Mouse (Mus musculus) heart, postnatal 10 days (tissue): ENCODE measurements around the gene Irak2. TPM values are rescaled to one million over a fixed set of nuclear protein-coding genes. Genes with fewer than 3 reads are reported as not detected.

Source experiments
- DNase-seq, 2 experiments: peaks; one replicate each; pipeline ENCODE4 v3.0.0; 2021
- intact Hi-C: fragments of 180-260 bp; cut with DNase I; formaldehyde crosslinking; loops from one replicate; pipeline ENCODE4 v1.15.1; 2025
- microRNA-seq, 2 experiments: library from miRNA; unstranded; fragments of <30 nt; microRNA quantifications; one replicate each; pipeline ENCODE4 v1.2.0; 2022
- total RNA-seq, 2 experiments: library from RNA; stranded (reverse); gene quantifications; 2 replicates each; pipeline ENCODE4 v1.2.3; 2021

Irak2 gene
- total RNA-seq, 2 experiments from 2014 or later, result 10.1 to 14.1 TPM

- no peak for DNase-seq
Measured at GRCm38 (mm10) chr6:113742321-113742720, 104.1 kb downstream of the Irak2 start.

GRCm38 (mm10) chr6:113743111-113743510 is 104.8 kb downstream of the Irak2 start:
- intact Hi-C loops, result no loop called here
- DNase-seq, result no peak

More at GRCm38 (mm10) chr6:113742321-113742720, 104.1 kb downstream of the Irak2 start:
- intact Hi-C loops, result no loop called here

Small RNA genes within 50 kb of the gene (microRNA-seq; reads per million reads assigned to microRNA genes)
- gene Mir7042, result 0.95 to 2.1 reads per million in 2 experiments

Other genes starting within 250 kb of the Irak2 start
- gene Ttll3, start 249.2 kb upstream of the Irak2 start, total RNA-seq, result 1 to 10 TPM in 1 of 2 experiments, under 1 TPM in 1; 0.92 to 2.2 TPM
- gene Rpusd3, start 219.1 kb upstream of the Irak2 start, total RNA-seq, result 10 to 100 TPM in 1 of 2 experiments, 1 to 10 TPM in 1; 8.9 to 14.3 TPM
- 10 to 100 TPM in 1 of 2 experiments, 1 to 10 TPM in 1; 9.6 to 41.2 TPM for gene Cidec, start 202.7 kb upstream of the Irak2 start, total RNA-seq
- 10 to 100 TPM; 26.8 to 28.2 TPM for gene Jagn1, start 195.9 kb upstream of the Irak2 start, total RNA-seq
- gene Il17re, start 180.0 kb upstream of the Irak2 start, total RNA-seq, result 1 to 10 TPM; 1.1 to 1.2 TPM
- 10 to 100 TPM in 1 of 2 experiments, 1 to 10 TPM in 1; 8.9 to 11.3 TPM for gene Il17rc, start 167.0 kb upstream of the Irak2 start, total RNA-seq
- 10 to 100 TPM; 38.9 to 41.6 TPM for gene Creld1, start 155.2 kb upstream of the Irak2 start, total RNA-seq
- not detected for gene Prrt3, start 136.5 kb upstream of the Irak2 start, total RNA-seq
- gene Emc3, start 106.8 kb upstream of the Irak2 start, total RNA-seq, result 10 to 100 TPM; 62.2 to 64.0 TPM
- gene Fancd2, start 106.8 kb upstream of the Irak2 start, total RNA-seq, result 1 to 10 TPM; 3.0 to 3.6 TPM
- not detected for gene Fancd2os, start 37.8 kb upstream of the Irak2 start, total RNA-seq
- 10 to 100 TPM; 92.4 to 94.8 TPM for gene Brk1, start 33.7 kb upstream of the Irak2 start, total RNA-seq
- 10 to 100 TPM; 11.6 to 18.1 TPM for gene Vhl, start 14.5 kb upstream of the Irak2 start, total RNA-seq
- 10 to 100 TPM; 69.9 to 75.7 TPM for gene Tatdn2, start 58.6 kb downstream of the Irak2 start, total RNA-seq
- not detected for gene Ghrl, start 81.4 kb downstream of the Irak2 start, total RNA-seq
- 100 to 1,000 TPM; 102 to 106 TPM for gene Sec13, start 102.3 kb downstream of the Irak2 start, total RNA-seq